ENCODE assay signal across 8 mouse cellular contexts in the genomic region with DNA sequence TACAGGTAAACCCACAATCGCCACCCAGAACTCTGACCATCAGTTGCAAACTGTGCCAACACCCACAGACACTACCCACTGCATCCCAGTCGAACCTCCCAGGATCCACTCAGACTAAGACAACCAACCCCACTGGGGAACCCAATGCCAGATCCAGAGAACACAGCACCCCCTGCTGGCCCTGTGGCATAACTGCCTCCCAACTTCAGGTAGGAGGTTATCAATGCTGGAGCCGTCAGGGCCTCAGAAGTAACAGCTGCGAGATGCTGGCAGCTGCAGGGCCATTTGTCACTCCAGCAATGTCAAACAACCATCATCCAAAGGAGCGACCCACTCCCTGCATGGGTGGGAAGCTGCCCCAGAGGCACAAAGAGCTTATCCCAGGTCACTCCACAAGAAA. TPM values are rescaled to one million over a fixed set of nuclear protein-coding genes. Genes with fewer than 3 reads are reported as not detected.
DNase-seq lines count a peak whose midpoint lies in the region; ATAC-seq and TF ChIP-seq lines count a peak whose summit lies in the region.

No protein-coding gene starts in this region.

- H3K9me3 ChIP-seq in heart, embryonic 14.5 days (ENCODE audit: control insufficient read depth, low read length), result no peaks in the 10 kb centered on the region
- H3K9me3 ChIP-seq in embryonic facial prominence, embryonic 15.5 days (replicated peaks), result no peaks in the 10 kb centered on the region
- no peaks in the 10 kb centered on the region for H3K9me3 ChIP-seq in limb, embryonic 14.5 days (ENCODE audit: control insufficient read depth, low read length)
- no peaks in the 10 kb centered on the region for H3K9me3 ChIP-seq in neural tube, embryonic 15.5 days (replicated peaks)

- DNase-seq in heart, postnatal 36 days, result no peak
- DNase-seq in limb, embryonic 14.5 days (ENCODE audit: low spot score), result no peak
- DNase-seq in frontal cortex, postnatal 14 days (ENCODE audit: low spot score in 2 of 2), result no peak
- DNase-seq in left cerebral cortex, adult 18-20 months (ENCODE audit: low spot score in 2 of 2), result no peak

- no peaks in the 10 kb centered on the region for H3K36me3 ChIP-seq in heart, embryonic 14.5 days (ENCODE audit: control insufficient read depth, insufficient read depth, low read length)
- H3K36me3 ChIP-seq in embryonic facial prominence, embryonic 15.5 days, result no peaks in the 10 kb centered on the region
- no peaks in the 10 kb centered on the region for H3K36me3 ChIP-seq in limb, embryonic 14.5 days (ENCODE audit: control insufficient read depth, insufficient read depth, low read length)
- H3K36me3 ChIP-seq in neural tube, embryonic 15.5 days, result no peaks in the 10 kb centered on the region

- H3K9ac ChIP-seq in heart, embryonic 14.5 days (ENCODE audit: low read length), result no peak overlapping the region
- H3K9ac ChIP-seq in embryonic facial prominence, embryonic 15.5 days, result no peak overlapping the region
- H3K9ac ChIP-seq in limb, embryonic 14.5 days (ENCODE audit: low read depth, low read length, severe bottlenecking), result no peak overlapping the region
- H3K9ac ChIP-seq in neural tube, embryonic 15.5 days (replicated peaks), result no peak overlapping the region

- no peak for TF ChIP-seq POLR2A in limb, embryonic 14.5 days (IDR thresholded peaks at IDR 0.05; ENCODE audit: borderline replicate concordance, extremely low read depth, insufficient read depth, insufficient read length)

- intact Hi-C loops in heart, postnatal 36 days (cut with DNase I), result loop anchor here (5.0 kb wide), 3 partner anchors 130 to 916 kb away; no protein-coding TSS in a partner anchor

- H3K27ac ChIP-seq in heart, embryonic 14.5 days (replicated peaks in 1 of 2; ENCODE audit: control insufficient read depth in 1 of 2, insufficient read depth in 1 of 2, low read depth in 2 of 2, low read length in 2 of 2), result no peak overlapping the region
- no peak overlapping the region for H3K27ac ChIP-seq in embryonic facial prominence, embryonic 15.5 days (replicated peaks)
- H3K27ac ChIP-seq in limb, embryonic 14.5 days (replicated peaks; ENCODE audit: low read depth, low read length), result no peak overlapping the region
- H3K27ac ChIP-seq in neural tube, embryonic 15.5 days (replicated peaks), result no peak overlapping the region

- no peak for ATAC-seq in heart, embryonic 14.5 days (ENCODE audit: insufficient number of reproducible peaks, insufficient read depth, low FRiP score, low read depth)
- ATAC-seq in CD4-positive, CD25-positive, alpha-beta regulatory T cell, adult 4 months, result peak; percentile 49
- no peak for ATAC-seq in embryonic facial prominence, embryonic 15.5 days (ENCODE audit: insufficient number of reproducible peaks, low FRiP score, low TSS enrichment, low read depth)
- ATAC-seq in limb, embryonic 14.5 days (ENCODE audit: low FRiP score, low read depth), result no peak; the same call in 1 of the 2 replicates
- no peak for ATAC-seq in neural tube, embryonic 15.5 days (ENCODE audit: low FRiP score)

- WGBS in heart, embryonic 14.5 days, result 24% methylated on average over 5 of the region's 5 CpGs
- 34% methylated on average over 5 of the region's 5 CpGs for WGBS in embryonic facial prominence, embryonic 15.5 days
- WGBS in limb, embryonic 14.5 days, result 29% methylated on average over 5 of the region's 5 CpGs
- WGBS in neural tube, embryonic 15.5 days, result 41% methylated on average over 5 of the region's 5 CpGs

- no peak overlapping the region for H3K4me3 ChIP-seq in heart, embryonic 14.5 days (ENCODE audit: control insufficient read depth in 1 of 2, insufficient read depth in 1 of 2, low read depth in 1 of 2, low read length in 2 of 2)
- no peak overlapping the region for H3K4me3 ChIP-seq in embryonic facial prominence, embryonic 15.5 days (replicated peaks)
- H3K4me3 ChIP-seq in limb, embryonic 14.5 days (replicated peaks; ENCODE audit: low read length), result 0 out of 2 replicates have a peak overlapping the region, but pooled peaks have one; percentile 7
- H3K4me3 ChIP-seq in neural tube, embryonic 15.5 days (replicated peaks), result peak overlapping the region; percentile 20; the same call in 1 of the 2 replicates

- H3K4me2 ChIP-seq in heart, embryonic 14.5 days (ENCODE audit: low read length), result peak overlapping the region; percentile 53
- peak overlapping the region; percentile 10; the same call in 1 of the 2 replicates for H3K4me2 ChIP-seq in embryonic facial prominence, embryonic 15.5 days (replicated peaks)
- H3K4me2 ChIP-seq in limb, embryonic 14.5 days (replicated peaks; ENCODE audit: low read depth, low read length, severe bottlenecking), result peak overlapping the region; percentile 28; the same call in 1 of the 2 replicates
- peak overlapping the region; percentile 46 for H3K4me2 ChIP-seq in neural tube, embryonic 15.5 days

- H3K27me3 ChIP-seq in heart, embryonic 14.5 days (ENCODE audit: control insufficient read depth, insufficient read depth, low read length), result peaks cover 5% of the 10 kb centered on the region; the same call in 1 of the 2 replicates
- H3K27me3 ChIP-seq in embryonic facial prominence, embryonic 15.5 days, result no peaks in the 10 kb centered on the region; the same call in 1 of the 2 replicates
- no peaks in the 10 kb centered on the region for H3K27me3 ChIP-seq in limb, embryonic 14.5 days (ENCODE audit: control insufficient read depth, insufficient read depth, low read length)
- H3K27me3 ChIP-seq in neural tube, embryonic 15.5 days (replicated peaks), result no peaks in the 10 kb centered on the region

- H3K4me1 ChIP-seq in heart, embryonic 14.5 days (ENCODE audit: control insufficient read depth in 2 of 2, insufficient read depth in 2 of 2, low read length in 2 of 2), result no peaks in the 10 kb centered on the region
- H3K4me1 ChIP-seq in embryonic facial prominence, embryonic 15.5 days, result peaks cover 8% of the 10 kb centered on the region
- H3K4me1 ChIP-seq in limb, embryonic 14.5 days (ENCODE audit: control insufficient read depth, insufficient read depth, low read length), result no peaks in the 10 kb centered on the region
- H3K4me1 ChIP-seq in neural tube, embryonic 15.5 days, result peaks cover 9% of the 10 kb centered on the region

RNA-seq across cellular contexts. Expression of a gene that starts 21.9 kb away (rescaled TPM):
- polyA plus RNA-seq in heart, embryonic 14.5 days (2014; fragmentation: Nextera tagmentation; extraction: Ambion mirVana), result 1,807 and 1,900 TPM in 2 replicates
- 1,000 to 10,000 TPM; 1,603 to 1,774 TPM for total RNA-seq in heart, postnatal 36 days (2021)
- 1,000 to 10,000 TPM; 1,870 to 3,129 TPM for polyA plus RNA-seq in CD4-positive, CD25-positive, alpha-beta regulatory T cell, adult 4 months (2017; shearing (Covaris generic))
- polyA plus RNA-seq in embryonic facial prominence, embryonic 15.5 days (2015; fragmentation: Nextera tagmentation; extraction: Ambion mirVana), result 1,638 and 1,748 TPM in 2 replicates
- polyA plus RNA-seq in limb, embryonic 14.5 days (2012; rRNA removed), result 229 and 342 TPM in 2 replicates
- polyA plus RNA-seq in limb, embryonic 14.5 days (2014; fragmentation: Nextera tagmentation; extraction: Ambion mirVana), result 1,852 and 1,886 TPM in 2 replicates
- 1,270 and 1,336 TPM in 2 replicates for polyA plus RNA-seq in neural tube, embryonic 15.5 days (2015; fragmentation: Nextera tagmentation; extraction: Ambion mirVana)
- 100 to 1,000 TPM; 831 to 849 TPM for total RNA-seq in left cerebral cortex, adult 18-20 months (2021)

RNA-seq across cellular contexts. Expression of a gene that starts 28.1 kb away (rescaled TPM):
- polyA plus RNA-seq in heart, embryonic 14.5 days (2014; fragmentation: Nextera tagmentation; extraction: Ambion mirVana), result not detected in 2 replicates
- not detected for total RNA-seq in heart, postnatal 36 days (2021)
- not detected for polyA plus RNA-seq in CD4-positive, CD25-positive, alpha-beta regulatory T cell, adult 4 months (2017; shearing (Covaris generic))
- 0.25 and 0.37 TPM in 2 replicates for polyA plus RNA-seq in embryonic facial prominence, embryonic 15.5 days (2015; fragmentation: Nextera tagmentation; extraction: Ambion mirVana)
- polyA plus RNA-seq in limb, embryonic 14.5 days (2012; rRNA removed), result 0.06 and 0.08 TPM in 2 replicates
- not detected in 2 replicates for polyA plus RNA-seq in limb, embryonic 14.5 days (2014; fragmentation: Nextera tagmentation; extraction: Ambion mirVana)
- not detected in 2 replicates for polyA plus RNA-seq in neural tube, embryonic 15.5 days (2015; fragmentation: Nextera tagmentation; extraction: Ambion mirVana)
- total RNA-seq in left cerebral cortex, adult 18-20 months (2021), result under 1 TPM in 1 of 2 experiments, not detected in 1; 0.35 TPM

RNA-seq across cellular contexts. Expression of a gene that starts 36.4 kb away (rescaled TPM):
- not detected in 2 replicates for polyA plus RNA-seq in heart, embryonic 14.5 days (2014; fragmentation: Nextera tagmentation; extraction: Ambion mirVana)
- total RNA-seq in heart, postnatal 36 days (2021), result not detected
- polyA plus RNA-seq in CD4-positive, CD25-positive, alpha-beta regulatory T cell, adult 4 months (2017; shearing (Covaris generic)), result not detected
- 6.0 and 6.7 TPM in 2 replicates for polyA plus RNA-seq in embryonic facial prominence, embryonic 15.5 days (2015; fragmentation: Nextera tagmentation; extraction: Ambion mirVana)
- 0.36 and 0.74 TPM in 2 replicates for polyA plus RNA-seq in limb, embryonic 14.5 days (2012; rRNA removed)
- polyA plus RNA-seq in limb, embryonic 14.5 days (2014; fragmentation: Nextera tagmentation; extraction: Ambion mirVana), result 0.47 and 0.50 TPM in 2 replicates
- polyA plus RNA-seq in neural tube, embryonic 15.5 days (2015; fragmentation: Nextera tagmentation; extraction: Ambion mirVana), result 0.75 TPM in 1 of 2 replicates, not detected in the other
- total RNA-seq in left cerebral cortex, adult 18-20 months (2021), result not detected

RNA-seq across cellular contexts. Expression of a gene that starts 37.0 kb away (rescaled TPM):
- 1.4 TPM in 2 replicates for polyA plus RNA-seq in heart, embryonic 14.5 days (2014; fragmentation: Nextera tagmentation; extraction: Ambion mirVana)
- not detected for total RNA-seq in heart, postnatal 36 days (2021)
- polyA plus RNA-seq in CD4-positive, CD25-positive, alpha-beta regulatory T cell, adult 4 months (2017; shearing (Covaris generic)), result 1 to 10 TPM; 1.7 to 6.4 TPM
- polyA plus RNA-seq in embryonic facial prominence, embryonic 15.5 days (2015; fragmentation: Nextera tagmentation; extraction: Ambion mirVana), result 399 and 504 TPM in 2 replicates
- 22.1 and 28.1 TPM in 2 replicates for polyA plus RNA-seq in limb, embryonic 14.5 days (2012; rRNA removed)
- 75.5 and 78.5 TPM in 2 replicates for polyA plus RNA-seq in limb, embryonic 14.5 days (2014; fragmentation: Nextera tagmentation; extraction: Ambion mirVana)
- polyA plus RNA-seq in neural tube, embryonic 15.5 days (2015; fragmentation: Nextera tagmentation; extraction: Ambion mirVana), result 0.73 and 63.9 TPM in 2 replicates
- total RNA-seq in left cerebral cortex, adult 18-20 months (2021), result under 1 TPM in 1 of 2 experiments, not detected in 1; 0.28 TPM

RNA-seq across cellular contexts. Expression of a gene that starts 49.1 kb away (rescaled TPM):
- polyA plus RNA-seq in heart, embryonic 14.5 days (2014; fragmentation: Nextera tagmentation; extraction: Ambion mirVana), result not detected in 2 replicates
- total RNA-seq in heart, postnatal 36 days (2021), result not detected
- polyA plus RNA-seq in CD4-positive, CD25-positive, alpha-beta regulatory T cell, adult 4 months (2017; shearing (Covaris generic)), result not detected
- polyA plus RNA-seq in embryonic facial prominence, embryonic 15.5 days (2015; fragmentation: Nextera tagmentation; extraction: Ambion mirVana), result 6.9 and 7.0 TPM in 2 replicates
- polyA plus RNA-seq in limb, embryonic 14.5 days (2012; rRNA removed), result 0.24 and 0.26 TPM in 2 replicates
- 0.29 and 0.61 TPM in 2 replicates for polyA plus RNA-seq in limb, embryonic 14.5 days (2014; fragmentation: Nextera tagmentation; extraction: Ambion mirVana)
- polyA plus RNA-seq in neural tube, embryonic 15.5 days (2015; fragmentation: Nextera tagmentation; extraction: Ambion mirVana), result 0.27 TPM in 1 of 2 replicates, not detected in the other
- not detected for total RNA-seq in left cerebral cortex, adult 18-20 months (2021)

Comparison
In these comparisons a context has a peak if more than half of its experiments do, and no peak if none do; other contexts are left out.
1. H3K4me3 ChIP-seq: peak in limb, embryonic 14.5 days (single experiment) and neural tube, embryonic 15.5 days (single experiment); none in heart, embryonic 14.5 days (0 of 2) and embryonic facial prominence, embryonic 15.5 days (single experiment).
2. Peak in every context shown above with its lines, with median percentiles within 50 percentile points of each other: H3K4me2 ChIP-seq.